Mouse (Mus musculus) CH12.LX (cell line): ENCODE measurements around the gene Olfr691. TPM values are rescaled to one million over a fixed set of nuclear protein-coding genes. Genes with fewer than 3 reads are reported as not detected.

Experiments used
- DNase-seq: peaks from one replicate; pipeline ENCODE4 v3.0.0-alpha.2; 2013; ENCODE audit errors: extremely low read depth
- H3K27ac ChIP-seq: 2 replicates; pipeline ENCODE4 v1.5.1; 2012; ENCODE audit warnings: low read depth, mild to moderate bottlenecking, control low read depth, moderate library complexity; ENCODE audit not compliant: insufficient read depth
- H3K27me3 ChIP-seq: replicated peaks from 2 replicates; pipeline ENCODE3; 2012; ENCODE audit warnings: inconsistent platforms
- H3K36me3 ChIP-seq, 2 experiments: replicated peaks in 1 of 2; 2 replicates each; pipeline versions ENCODE3 to v1.6.1; 2012; ENCODE audit warnings: inconsistent platforms in 1 of 2, low read length in 1 of 2, mild to moderate bottlenecking in 1 of 2, mixed read lengths in 1 of 2, moderate library complexity in 1 of 2; ENCODE audit not compliant: control insufficient read depth in 1 of 2, insufficient read depth in 1 of 2
- H3K4me1 ChIP-seq, 2 experiments: 2 replicates each; pipeline ENCODE4 v1.6.1; 2012; ENCODE audit warnings: inconsistent platforms in 1 of 2, moderate library complexity in 1 of 2; ENCODE audit not compliant: insufficient read depth in 2 of 2, control insufficient read depth in 1 of 2
- H3K4me2 ChIP-seq: 2 replicates; pipeline ENCODE4 v1.6.1; 2012; ENCODE audit warnings: low read depth, mild to moderate bottlenecking, control low read depth; ENCODE audit not compliant: poor library complexity, insufficient read depth, severe bottlenecking
- H3K4me3 ChIP-seq, 3 experiments: fragments of 150-350 bp in 1 of 3; sonication (generic) in 1 of 3; replicated peaks in 1 of 3; 2 replicates each; pipeline versions ENCODE3 to v1.5.1; 2011 to 2012; ENCODE audit warnings: low read depth in 2 of 3, low read length in 2 of 3, mild to moderate bottlenecking in 2 of 3, moderate library complexity in 2 of 3, control low read depth in 1 of 3, improper control_type of control experiment in 1 of 3, inconsistent platforms in 1 of 3, mixed read lengths in 1 of 3; ENCODE audit not compliant: poor library complexity in 1 of 3
- H3K79me2 ChIP-seq: replicated peaks from 2 replicates; pipeline ENCODE4 v1.6.1; 2012; ENCODE audit warnings: mild to moderate bottlenecking, moderate library complexity; ENCODE audit not compliant: control insufficient read depth, poor library complexity, insufficient read depth, severe bottlenecking; ENCODE audit errors: extremely low read depth
- H3K9ac ChIP-seq: 2 replicates; pipeline ENCODE4 v1.6.1; 2012; ENCODE audit warnings: low read depth, mild to moderate bottlenecking, control low read depth, moderate library complexity; ENCODE audit not compliant: insufficient read depth
- H3K9me3 ChIP-seq: replicated peaks from 2 replicates; pipeline ENCODE3; 2012; ENCODE audit warnings: low read length, inconsistent platforms, mixed read lengths
- BHLHE40 ChIP-seq: IDR thresholded peaks from 2 replicates; pipeline ENCODE4 v1.6.1; 2011; ENCODE audit warnings: mild to moderate bottlenecking, low read depth, low read length, improper control_type of control experiment
- CHD1 ChIP-seq: IDR thresholded peaks from 2 replicates; pipeline ENCODE4 v1.6.1; 2012; ENCODE audit warnings: low read depth, low read length, improper control_type of control experiment, inconsistent platforms
- E2F4 ChIP-seq: IDR thresholded peaks from 2 replicates; pipeline ENCODE4 v1.6.1; 2011; ENCODE audit warnings: low read depth, low read length, improper control_type of control experiment; ENCODE audit not compliant: insufficient replicate concordance
- ELF1 ChIP-seq: IDR thresholded peaks from 2 replicates; pipeline ENCODE4 v1.6.1; 2014; ENCODE audit warnings: low read depth, mild to moderate bottlenecking, inconsistent platforms, low read length, improper control_type of control experiment
- EP300 ChIP-seq: IDR thresholded peaks from 2 replicates; pipeline ENCODE4 v1.6.1; 2011; ENCODE audit warnings: low read length, improper control_type of control experiment
- ETS1 ChIP-seq: conservative IDR thresholded peaks from 2 replicates; pipeline ENCODE4 v1.6.1; 2012; ENCODE audit warnings: low read depth, mild to moderate bottlenecking, inconsistent platforms, low read length, improper control_type of control experiment, moderate library complexity
- GABPA ChIP-seq: IDR thresholded peaks from 2 replicates; pipeline ENCODE4 v1.6.1; 2012; ENCODE audit warnings: low read depth, low read length, improper control_type of control experiment, inconsistent platforms; ENCODE audit not compliant: insufficient replicate concordance
- IRF4 ChIP-seq: IDR thresholded peaks from 2 replicates; pipeline ENCODE4 v1.6.1; 2014; ENCODE audit warnings: low read depth, mild to moderate bottlenecking, inconsistent platforms, low read length, improper control_type of control experiment
- JUN ChIP-seq: IDR thresholded peaks from 2 replicates; pipeline ENCODE4 v1.6.1; 2011; ENCODE audit warnings: low read depth, mild to moderate bottlenecking, low read length, improper control_type of control experiment, moderate library complexity; ENCODE audit not compliant: insufficient read depth
- KAT2A ChIP-seq: IDR thresholded peaks from 2 replicates; pipeline ENCODE4 v1.6.1; 2012; ENCODE audit warnings: low read length, improper control_type of control experiment, inconsistent platforms; ENCODE audit not compliant: insufficient replicate concordance
- MXI1 ChIP-seq: IDR thresholded peaks from 2 replicates; pipeline ENCODE4 v1.6.1; 2011; ENCODE audit warnings: mild to moderate bottlenecking, low read depth, low read length, improper control_type of control experiment
- NRF1 ChIP-seq: IDR thresholded peaks from 2 replicates; pipeline ENCODE4 v1.6.1; 2014; ENCODE audit warnings: low read depth, mild to moderate bottlenecking, inconsistent platforms, low read length, improper control_type of control experiment, moderate library complexity
- PAX5 ChIP-seq: IDR thresholded peaks from 2 replicates; pipeline ENCODE4 v1.6.1; 2012; ENCODE audit warnings: low read length, inconsistent platforms, mixed read lengths
- POLR2AphosphoS2 ChIP-seq: IDR thresholded peaks from 2 replicates; pipeline ENCODE4 v1.6.1; 2011; ENCODE audit warnings: low read depth, low read length, improper control_type of control experiment
- RAD21 ChIP-seq: IDR thresholded peaks from 2 replicates; pipeline ENCODE4 v1.6.1; 2011; ENCODE audit warnings: low read depth, mild to moderate bottlenecking, low read length, improper control_type of control experiment, moderate library complexity
- RCOR1 ChIP-seq: conservative IDR thresholded peaks from 2 replicates; pipeline ENCODE4 v1.6.1; 2012; ENCODE audit warnings: low read depth, mild to moderate bottlenecking, inconsistent platforms, low read length, improper control_type of control experiment
- SIN3A ChIP-seq: IDR thresholded peaks from 2 replicates; pipeline ENCODE4 v1.6.1; 2012; ENCODE audit warnings: low read length, improper control_type of control experiment, inconsistent platforms
- TBP ChIP-seq: conservative IDR thresholded peaks from 2 replicates; pipeline ENCODE4 v1.6.1; 2011; ENCODE audit warnings: low read depth, low read length, improper control_type of control experiment
- USF1 ChIP-seq: IDR thresholded peaks from 2 replicates; pipeline ENCODE4 v1.6.1; 2014; ENCODE audit warnings: low read depth, mild to moderate bottlenecking, inconsistent platforms, low read length, improper control_type of control experiment
- ZC3H11A ChIP-seq: IDR thresholded peaks from 2 replicates; pipeline ENCODE4 v1.6.1; 2012; ENCODE audit warnings: low read depth, mild to moderate bottlenecking, inconsistent platforms, low read length, improper control_type of control experiment
- ZKSCAN1 ChIP-seq: IDR thresholded peaks from 2 replicates; pipeline ENCODE4 v1.6.1; 2012; ENCODE audit warnings: low read depth, inconsistent platforms, low read length, improper control_type of control experiment, borderline replicate concordance
- dilution Hi-C: fragments of 300-500 bp; cut with MboI; formaldehyde crosslinking; loops from 2 replicates; pipeline ENCODE4 v1.14.3; 2020; ENCODE audit warnings: low sequenced_read_pairs; ENCODE audit not compliant: extremely low pct_unique_long_range_greater_than_20kb, extremely low pct_ligation_motif_present
- in situ Hi-C: fragments of 300-500 bp; cut with MboI; formaldehyde crosslinking; loops from 3 replicates; pipeline ENCODE4 v1.14.3; 2019; ENCODE audit warnings: low sequenced_read_pairs, low pct_ligation_motif_present, low pct_unique_long_range_greater_than_20kb, mixed read lengths
- polyA plus RNA-seq: library from polyadenylated mRNA; unstranded; fragments of >175 nt; gene quantifications from 2 replicates; pipeline ENCODE4 v1.2.1, GENCODE M21; 2012; ENCODE audit warnings: low read depth; ENCODE audit not compliant: insufficient read length
- total RNA-seq, 2 experiments: library from RNA; depleted of rRNA; stranded (reverse); fragments of 300-350 nt in 1 of 2; fragments of >200 nt in 1 of 2; gene quantifications; 2 replicates each; pipeline ENCODE4 v1.2.3; 2012 to 2014

The Olfr691 gene
- total and polyA plus RNA-seq, 3 experiments = not detected

DNA sequence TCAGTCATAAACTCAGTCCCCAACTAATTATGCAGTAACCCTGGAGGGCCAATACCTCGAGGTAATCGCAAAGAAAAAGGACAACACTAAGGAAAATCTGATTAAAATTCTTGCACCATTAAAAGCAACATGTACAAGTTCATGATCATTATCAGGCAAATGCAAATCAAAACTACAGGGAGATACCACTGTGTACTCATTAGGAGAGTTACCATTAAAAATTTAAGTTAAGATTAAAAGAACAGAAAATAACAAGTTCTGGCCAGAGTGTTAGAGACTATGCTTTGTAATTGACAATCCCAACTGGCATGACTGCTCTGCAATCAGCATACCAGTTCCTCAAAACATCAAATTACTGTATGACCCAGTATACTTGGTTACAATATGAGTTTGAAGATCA lies 682 bp upstream of the Olfr691 start:
- Histone ChIP-seq H3K36me3 (no peaks in the 10 kb centered on the region), H3K4me2 (no peak overlapping the region)
- DNase-seq = no peak
- TF ChIP-seq ELF1 = no peak
- TF ChIP-seq CHD1 = no peak
- TF ChIP-seq SIN3A = no peak
- no peak for TF ChIP-seq KAT2A
- TF ChIP-seq E2F4 = no peak
- TF ChIP-seq USF1 = no peak
- TF ChIP-seq RCOR1 = no peak
- TF ChIP-seq ZC3H11A = no peak
- no peak for TF ChIP-seq MXI1
- TF ChIP-seq BHLHE40 = no peak
- TF ChIP-seq NRF1 = no peak
- TF ChIP-seq GABPA = no peak
- no peak for TF ChIP-seq TBP
- no peak for TF ChIP-seq RAD21
- no peak for TF ChIP-seq PAX5
- no peak for TF ChIP-seq EP300
- no peak for TF ChIP-seq IRF4
- TF ChIP-seq JUN = no peak
- no peak for TF ChIP-seq ZKSCAN1
- TF ChIP-seq POLR2AphosphoS2 = no peak
- TF ChIP-seq, all 38 proteins: peak for 0
- no peaks in the 10 kb centered on the region for H3K4me1 ChIP-seq
- H3K27ac ChIP-seq = no peak overlapping the region
- H3K4me3 ChIP-seq = no peak overlapping the region
- no peak overlapping the region for H3K9ac ChIP-seq
- no peaks in the 10 kb centered on the region for H3K9me3 ChIP-seq
- in situ Hi-C loops = no loop called here
- dilution Hi-C loops = no loop called here
- peaks cover 1% of the 10 kb centered on the region for H3K27me3 ChIP-seq
- H3K79me2 ChIP-seq = no peaks in the 10 kb centered on the region

DNA sequence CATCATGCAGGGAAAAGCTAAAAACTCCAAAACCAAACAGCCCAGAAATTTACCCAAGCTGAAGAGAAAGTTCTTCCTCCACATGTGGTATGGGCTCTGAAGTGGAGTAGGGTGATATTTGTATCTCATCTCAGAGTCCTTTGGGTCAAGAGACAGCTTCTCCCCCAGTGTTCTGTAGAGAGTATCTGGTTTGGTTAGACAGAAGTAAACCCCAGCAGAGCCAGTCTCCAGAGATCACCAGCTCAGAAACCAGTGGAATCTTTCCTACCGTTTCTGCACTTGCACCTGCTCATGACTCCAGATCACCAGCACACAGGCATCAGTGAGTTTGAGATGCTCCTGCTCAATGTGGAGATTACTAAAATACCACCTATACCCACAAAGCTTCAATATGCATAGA lies 8.1 kb downstream of the Olfr691 start, which contains the start of gene Olfr690:
Gene Olfr690 (minus strand): TSS at position 101 of the 400 bp plus-strand sequence.
- in situ Hi-C loops = loop anchor here (10.0 kb wide), 1 partner anchor 51 kb away; no protein-coding TSS in a partner anchor
- DNase-seq = no peak
- Histone ChIP-seq H3K79me2 (no peaks in the 10 kb centered on the region), H3K4me2 (no peak within 1 kb of the TSS), H3K36me3 (no peaks in the 10 kb centered on the region), H3K9me3 (no peaks in the 10 kb centered on the region), H3K4me3 (no peak within 1 kb of the TSS), H3K4me1 (no peaks in the 10 kb centered on the region), H3K9ac (no peak within 1 kb of the TSS), H3K27ac (no peak within 1 kb of the TSS), H3K27me3 (no peaks in the 10 kb centered on the region)
- TF ChIP-seq ETS1 = no peak
- dilution Hi-C loops = no loop called here
